Mouse (Mus musculus) hindbrain, embryonic 12.5 days (tissue): Measurements from ENCODE around the gene Phf6. TPM values are rescaled to one million over a fixed set of nuclear protein-coding genes. Genes with fewer than 3 reads are reported as not detected.
A peak's percentile ranks its signal among the peaks of the same experiment; 100 is the strongest.

ENCODE experiments used
- ATAC-seq: fragments of 200-750 bp; cut with Nextera tagmentation; 2 replicates; pipeline ENCODE4 v1.8.0; 2017; ENCODE audit warnings: moderate TSS enrichment; ENCODE audit not compliant: low FRiP score
- H3K27ac ChIP-seq: fragments of 300-500 bp; sonication (generic); 2 replicates; pipeline ENCODE4 v1.5.1; 2016; ENCODE audit warnings: mild to moderate bottlenecking
- H3K27me3 ChIP-seq: fragments of 300-500 bp; sonication (generic); 2 replicates; pipeline ENCODE4 v1.6.1; 2016; ENCODE audit warnings: mild to moderate bottlenecking
- H3K36me3 ChIP-seq: fragments of 300-500 bp; sonication (generic); 2 replicates; pipeline ENCODE4 v1.6.1; 2016; ENCODE audit warnings: mild to moderate bottlenecking
- H3K4me1 ChIP-seq: fragments of 300-500 bp; sonication (generic); 2 replicates; pipeline ENCODE4 v1.6.1; 2016
- H3K4me2 ChIP-seq: fragments of 300-500 bp; sonication (generic); replicated peaks from 2 replicates; pipeline ENCODE4 v1.6.1; 2016; ENCODE audit warnings: mild to moderate bottlenecking
- H3K4me3 ChIP-seq: fragments of 300-500 bp; sonication (generic); 2 replicates; pipeline ENCODE4 v1.5.1; 2016; ENCODE audit warnings: mild to moderate bottlenecking
- H3K9ac ChIP-seq: fragments of 300-500 bp; sonication (generic); 2 replicates; pipeline ENCODE4 v1.6.1; 2016; ENCODE audit warnings: mild to moderate bottlenecking, moderate library complexity
- H3K9me3 ChIP-seq: fragments of 300-500 bp; sonication (generic); replicated peaks from 2 replicates; pipeline ENCODE4 v1.6.1; 2016; ENCODE audit warnings: mild to moderate bottlenecking
- WGBS: fragments of 180-500 bp; shearing (Covaris S2); methylation state at CpG from one replicate; pipeline ENCODE4 v1.1.7; 2016; 5-methylcytosine and 5-hydroxymethylcytosine counted together
- polyA plus RNA-seq: library from polyadenylated mRNA; unstranded; fragments of >200 nt; fragmentation: Nextera tagmentation; extraction: Ambion mirVana; gene quantifications from 2 replicates; pipeline ENCODE4 v1.2.1, GENCODE M21; 2016

Gene Phf6
- polyA plus RNA-seq, 1 experiment from 2014 or later, result 97.7 TPM

GRCm38 (mm10) chrX:52932161-52932560 lies 20.1 kb downstream of the Phf6 start:
- no peak overlapping the region for H3K4me3 ChIP-seq
- H3K9me3 ChIP-seq, result no peaks in the 10 kb centered on the region
- H3K4me2 ChIP-seq, result no peak overlapping the region
- no peaks in the 10 kb centered on the region for H3K27me3 ChIP-seq
- no peaks in the 10 kb centered on the region for H3K4me1 ChIP-seq
- ATAC-seq, result no peak
- no peaks in the 10 kb centered on the region for H3K36me3 ChIP-seq
- 81% methylated on average over 1 of the region's 1 CpGs for WGBS
- H3K9ac ChIP-seq, result no peak overlapping the region
- no peak overlapping the region for H3K27ac ChIP-seq

- Histone ChIP-seq H3K9ac (no peak overlapping the region), H3K4me3 (no peak overlapping the region), H3K36me3 (no peaks in the 10 kb centered on the region), H3K27ac (no peak overlapping the region), H3K9me3 (no peaks in the 10 kb centered on the region), H3K4me2 (no peak overlapping the region), H3K27me3 (no peaks in the 10 kb centered on the region), H3K4me1 (no peaks in the 10 kb centered on the region)
- 55% methylated on average over 2 of the region's 2 CpGs for WGBS
- no peak for ATAC-seq
These were observed 22.4 kb downstream of the Phf6 start for GRCm38 (mm10) chrX:52934496-52934895.

GRCm38 (mm10) chrX:52945509-52945908 lies 33.4 kb downstream of the Phf6 start:
- no peak for ATAC-seq
- no peaks in the 10 kb centered on the region for H3K9me3 ChIP-seq
- H3K4me2 ChIP-seq, result no peak overlapping the region
- H3K4me3 ChIP-seq, result no peak overlapping the region
- no peak overlapping the region for H3K9ac ChIP-seq
- no peaks in the 10 kb centered on the region for H3K4me1 ChIP-seq
- 94% methylated on average over 5 of the region's 5 CpGs for WGBS
- H3K27ac ChIP-seq, result no peak overlapping the region
- peaks cover 18% of the 10 kb centered on the region for H3K36me3 ChIP-seq
- no peaks in the 10 kb centered on the region for H3K27me3 ChIP-seq

GRCm38 (mm10) chrX:52949713-52950112 lies 37.6 kb downstream of the Phf6 start:
- 59% methylated on average over 2 of the region's 2 CpGs for WGBS
- H3K9me3 ChIP-seq, result no peaks in the 10 kb centered on the region
- no peaks in the 10 kb centered on the region for H3K4me1 ChIP-seq
- no peak overlapping the region for H3K27ac ChIP-seq
- no peaks in the 10 kb centered on the region for H3K27me3 ChIP-seq
- no peak for ATAC-seq
- H3K36me3 ChIP-seq, result peaks cover 24% of the 10 kb centered on the region
- H3K4me3 ChIP-seq, result no peak overlapping the region
- H3K9ac ChIP-seq, result no peak overlapping the region
- no peak overlapping the region for H3K4me2 ChIP-seq

GRCm38 (mm10) chrX:52956942-52957341 lies 44.9 kb downstream of the Phf6 start:
- Histone ChIP-seq H3K9ac (no peak overlapping the region), H3K36me3 (0 out of 2 replicates have a peak, but pooled peaks cover 7% of the 10 kb centered on the region), H3K27ac (no peak overlapping the region), H3K4me2 (no peak overlapping the region), H3K4me3 (no peak overlapping the region), H3K27me3 (no peaks in the 10 kb centered on the region), H3K4me1 (no peaks in the 10 kb centered on the region), H3K9me3 (no peaks in the 10 kb centered on the region)
- no peak for ATAC-seq
- 89% methylated on average over 4 of the region's 4 CpGs for WGBS

GRCm38 (mm10) chrX:52961559-52962110 lies 49.6 kb downstream of the Phf6 start:
- WGBS, result 61% methylated on average over 5 of the region's 5 CpGs
- Histone ChIP-seq H3K9me3 (no peaks in the 10 kb centered on the region), H3K27ac (no peak overlapping the region), H3K27me3 (no peaks in the 10 kb centered on the region), H3K4me1 (no peaks in the 10 kb centered on the region), H3K4me2 (no peak overlapping the region), H3K4me3 (no peak overlapping the region), H3K9ac (no peak overlapping the region), H3K36me3 (no peaks in the 10 kb centered on the region)
- ATAC-seq, result peak; percentile 50; the same call in 1 of the 2 replicates

- Histone ChIP-seq H3K9ac (no peak overlapping the region), H3K36me3 (no peaks in the 10 kb centered on the region), H3K9me3 (no peaks in the 10 kb centered on the region), H3K4me2 (no peak overlapping the region), H3K27me3 (no peaks in the 10 kb centered on the region), H3K27ac (no peak overlapping the region), H3K4me3 (no peak overlapping the region), H3K4me1 (no peaks in the 10 kb centered on the region)
- ATAC-seq, result no peak
- 91% methylated on average over 2 of the region's 2 CpGs for WGBS
These were observed 53.1 kb downstream of the Phf6 start for GRCm38 (mm10) chrX:52965149-52965548.

GRCm38 (mm10) chrX:52971211-52972006 lies 59.3 kb downstream of the Phf6 start:
- Histone ChIP-seq H3K4me3 (no peak overlapping the region), H3K27me3 (no peaks in the 10 kb centered on the region), H3K4me1 (no peaks in the 10 kb centered on the region), H3K4me2 (no peak overlapping the region), H3K9ac (no peak overlapping the region), H3K27ac (no peak overlapping the region), H3K9me3 (no peaks in the 10 kb centered on the region), H3K36me3 (no peaks in the 10 kb centered on the region)
- no peak for ATAC-seq
- 74% methylated on average over 3 of the region's 3 CpGs for WGBS

GRCm38 (mm10) chrX:52972129-52972528 lies 60.1 kb downstream of the Phf6 start:
- Histone ChIP-seq H3K36me3 (no peaks in the 10 kb centered on the region), H3K9me3 (no peaks in the 10 kb centered on the region), H3K27ac (no peak overlapping the region), H3K9ac (no peak overlapping the region), H3K4me1 (no peaks in the 10 kb centered on the region), H3K4me3 (no peak overlapping the region), H3K27me3 (no peaks in the 10 kb centered on the region), H3K4me2 (no peak overlapping the region)
- no peak for ATAC-seq
- WGBS, result 69% methylated on average over 1 of the region's 1 CpGs

- H3K27me3 ChIP-seq, result no peaks in the 10 kb centered on the region
- H3K9ac ChIP-seq, result no peak overlapping the region
- no peaks in the 10 kb centered on the region for H3K4me1 ChIP-seq
- ATAC-seq, result no peak
- 89% methylated on average over 1 of the region's 1 CpGs for WGBS
- no peaks in the 10 kb centered on the region for H3K36me3 ChIP-seq
- H3K27ac ChIP-seq, result no peak overlapping the region
- no peak overlapping the region for H3K4me3 ChIP-seq
- no peaks in the 10 kb centered on the region for H3K9me3 ChIP-seq
- no peak overlapping the region for H3K4me2 ChIP-seq
These were observed 60.6 kb downstream of the Phf6 start for GRCm38 (mm10) chrX:52972680-52973079.

- Histone ChIP-seq H3K9me3 (no peaks in the 10 kb centered on the region), H3K4me1 (no peaks in the 10 kb centered on the region), H3K4me2 (no peak overlapping the region), H3K27me3 (no peaks in the 10 kb centered on the region), H3K4me3 (no peak overlapping the region), H3K9ac (no peak overlapping the region), H3K27ac (no peak overlapping the region), H3K36me3 (no peaks in the 10 kb centered on the region)
- 53% methylated on average over 1 of the region's 1 CpGs for WGBS
- no peak for ATAC-seq
These were observed 66.5 kb downstream of the Phf6 start for GRCm38 (mm10) chrX:52978576-52978975.

- H3K36me3 ChIP-seq, result no peaks in the 10 kb centered on the region
- no peak overlapping the region for H3K9ac ChIP-seq
- no peak overlapping the region for H3K27ac ChIP-seq
- H3K4me3 ChIP-seq, result no peak overlapping the region
- no peak overlapping the region for H3K4me2 ChIP-seq
- no peaks in the 10 kb centered on the region for H3K27me3 ChIP-seq
- no peaks in the 10 kb centered on the region for H3K9me3 ChIP-seq
- WGBS, result 88% methylated on average over 3 of the region's 3 CpGs
- H3K4me1 ChIP-seq, result no peaks in the 10 kb centered on the region
- ATAC-seq, result no peak
These were observed 69.3 kb downstream of the Phf6 start for GRCm38 (mm10) chrX:52981378-52981777.
